Mouse (Mus musculus) urinary bladder, postnatal 0 days (tissue): ENCODE data around the gene Dirc2. TPM values are rescaled to one million over a fixed set of nuclear protein-coding genes. Genes with fewer than 3 reads are reported as not detected.

Experiments
- polyA plus RNA-seq: library from polyadenylated mRNA; unstranded; fragments of >200 nt; fragmentation: Nextera tagmentation; extraction: Ambion mirVana; gene quantifications from 2 replicates; pipeline ENCODE4 v1.2.1, GENCODE M21; 2015

Dirc2 gene
- 12.6 and 13.2 TPM in 2 replicates for polyA plus RNA-seq

DNA sequence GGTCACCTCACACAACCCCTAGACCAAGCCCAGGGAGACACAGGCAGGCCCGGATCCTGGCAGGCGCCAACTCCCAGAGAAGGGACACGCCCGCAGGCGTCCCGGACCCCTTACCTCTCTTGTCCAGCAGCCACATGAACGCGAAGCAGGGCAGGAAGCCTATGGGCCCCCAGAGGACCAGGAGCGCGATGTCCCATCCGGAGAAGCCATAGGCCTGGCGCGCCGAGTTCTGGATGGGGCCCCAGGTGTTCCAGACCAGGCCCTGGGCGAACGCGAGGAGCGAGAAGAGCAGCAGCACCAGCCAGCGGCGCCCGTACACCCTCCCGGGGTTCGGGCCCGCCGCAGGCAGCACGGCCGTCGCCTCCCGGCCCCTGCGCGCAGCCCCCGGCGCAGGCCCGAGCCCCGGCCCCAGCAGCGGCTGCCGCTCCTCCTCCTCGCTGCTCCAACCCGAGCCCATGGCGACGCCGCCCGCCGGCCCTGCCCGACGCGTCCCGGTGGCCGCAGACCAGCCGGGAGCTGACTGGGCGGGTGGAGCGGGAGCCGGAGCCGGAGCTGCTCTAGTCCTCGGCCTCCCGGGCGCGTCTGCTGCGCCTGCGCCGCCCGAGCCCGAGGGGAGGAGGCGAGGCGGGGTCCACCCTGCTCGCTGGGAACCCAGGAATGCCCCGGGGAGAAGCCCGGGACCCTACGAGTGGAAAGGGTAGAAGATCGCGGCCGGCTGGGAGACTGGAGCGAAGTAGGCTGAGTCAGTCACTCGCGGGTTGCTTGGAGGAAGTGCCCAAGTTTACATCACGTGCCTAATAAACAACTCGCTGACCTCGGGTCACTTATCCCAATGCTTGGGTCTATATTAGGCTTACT lies at the start of gene Dirc2:
Gene Dirc2 (minus strand): TSS at position 572 of the 858 bp plus-strand sequence.

GRCm38 (mm10) chr16:35769878-35770657 lies 912 bp upstream of the Dirc2 start, which contains the start of gene Hspbap1:
Gene Hspbap1 (plus strand): TSS chr16:35770375.

Other genes with a start within 250 kb of the Dirc2 start
- gene Sema5b, start 228.2 kb downstream of the Dirc2 start, polyA plus RNA-seq, result 0.43 and 0.80 TPM in 2 replicates
- 6.8 and 6.9 TPM in 2 replicates for gene Hspbap1, start 1.0 kb upstream of the Dirc2 start, polyA plus RNA-seq
- 1.6 and 2.9 TPM in 2 replicates for gene Parp14, start 102.2 kb upstream of the Dirc2 start, polyA plus RNA-seq
- 10.9 and 11.2 TPM in 2 replicates for gene Parp9, start 169.1 kb upstream of the Dirc2 start, polyA plus RNA-seq
- 6.7 and 7.5 TPM in 2 replicates for gene Dtx3l, start 169.8 kb upstream of the Dirc2 start, polyA plus RNA-seq
- 25.5 and 29.9 TPM in 2 replicates for gene Kpna1, start 209.4 kb upstream of the Dirc2 start, polyA plus RNA-seq